ENCODE assay signal across 9 mouse cellular contexts in genomic region chr5:146232816-146233215, GRCm38 (mm10). TPM values are rescaled to one million over a fixed set of nuclear protein-coding genes. Genes with fewer than 3 reads are reported as not detected.
DNase-seq lines count a peak whose midpoint lies in the region; ATAC-seq lines count a peak whose summit lies in the region.
"Had no signal": no experiment of that assay in that cellular context is flagged by ENCODE, and none has a peak within 500 bp of the region (broad histone marks: within the 10 kb centered on the region; RNA-seq: fewer than 3 reads in every experiment).

No protein-coding gene starts in this region.

- H3K27ac ChIP-seq in heart, embryonic 15.5 days = no peak overlapping the region
- no peak overlapping the region for H3K27ac ChIP-seq in embryonic facial prominence, embryonic 10.5 days (replicated peaks)
- H3K27ac ChIP-seq in hindbrain, embryonic 15.5 days (replicated peaks) = no peak overlapping the region
- no peak overlapping the region; the same call in 1 of the 2 replicates for H3K27ac ChIP-seq in midbrain, embryonic 14.5 days (replicated peaks; ENCODE audit: low read depth, low read length)

- peak overlapping the region; percentile 91; the same call in 1 of the 2 replicates for H3K9ac ChIP-seq in heart, embryonic 15.5 days
- peak overlapping the region; percentile 31; the same call in 1 of the 2 replicates for H3K9ac ChIP-seq in hindbrain, embryonic 15.5 days
- H3K9ac ChIP-seq in midbrain, embryonic 14.5 days (replicated peaks; ENCODE audit: low read length) = peak overlapping the region; percentile 78

- peak overlapping the region; percentile 86 for H3K4me3 ChIP-seq in heart, embryonic 15.5 days
- H3K4me3 ChIP-seq in embryonic facial prominence, embryonic 10.5 days = peak overlapping the region; percentile 88
- H3K4me3 ChIP-seq in hindbrain, embryonic 15.5 days = peak overlapping the region; percentile 68
- peak overlapping the region; percentile 76 for H3K4me3 ChIP-seq in midbrain, embryonic 14.5 days (replicated peaks; ENCODE audit: low read depth, low read length)

- WGBS in heart, embryonic 15.5 days = 46% methylated on average over 11 of the region's 11 CpGs
- WGBS in embryonic facial prominence, embryonic 10.5 days = 82% methylated on average over 11 of the region's 11 CpGs
- WGBS in hindbrain, embryonic 15.5 days = 60% methylated on average over 11 of the region's 11 CpGs
- WGBS in midbrain, embryonic 14.5 days = 64% methylated on average over 11 of the region's 11 CpGs

- no peak for ATAC-seq in heart, embryonic 15.5 days (replicated peaks; ENCODE audit: insufficient number of reproducible peaks, insufficient read depth, low FRiP score, low read depth)
- no peak for ATAC-seq in hindbrain, embryonic 15.5 days (ENCODE audit: low FRiP score, low read depth)
- no peak for ATAC-seq in midbrain, embryonic 14.5 days (ENCODE audit: low FRiP score, low TSS enrichment)

- peak overlapping the region; percentile 74 for H3K4me2 ChIP-seq in heart, embryonic 15.5 days
- H3K4me2 ChIP-seq in hindbrain, embryonic 15.5 days = peak overlapping the region; percentile 73
- peak overlapping the region; percentile 81 for H3K4me2 ChIP-seq in midbrain, embryonic 14.5 days (ENCODE audit: low read length)

- no peaks in the 10 kb centered on the region for H3K36me3 ChIP-seq in heart, embryonic 15.5 days
- H3K36me3 ChIP-seq in embryonic facial prominence, embryonic 10.5 days (replicated peaks) = peaks cover 11% of the 10 kb centered on the region
- H3K36me3 ChIP-seq in hindbrain, embryonic 15.5 days = no peaks in the 10 kb centered on the region
- H3K36me3 ChIP-seq in midbrain, embryonic 14.5 days (ENCODE audit: control insufficient read depth, insufficient read depth, low read length) = no peaks in the 10 kb centered on the region

- peaks cover 14% of the 10 kb centered on the region for H3K4me1 ChIP-seq in heart, embryonic 15.5 days (replicated peaks)
- peaks cover 12% of the 10 kb centered on the region for H3K4me1 ChIP-seq in embryonic facial prominence, embryonic 10.5 days
- peaks cover 41% of the 10 kb centered on the region for H3K4me1 ChIP-seq in hindbrain, embryonic 15.5 days (replicated peaks)
- H3K4me1 ChIP-seq in midbrain, embryonic 14.5 days (ENCODE audit: control insufficient read depth, insufficient read depth, low read length) = peaks cover 18% of the 10 kb centered on the region; the same call in 1 of the 2 replicates

- intact Hi-C loops in heart, postnatal 25 days (cut with DNase I) = loop anchor here (5.0 kb wide), 1 partner anchor 49 kb away; no protein-coding TSS in a partner anchor

- no peaks in the 10 kb centered on the region for H3K9me3 ChIP-seq in heart, embryonic 15.5 days (replicated peaks)
- H3K9me3 ChIP-seq in embryonic facial prominence, embryonic 10.5 days = no peaks in the 10 kb centered on the region
- no peaks in the 10 kb centered on the region for H3K9me3 ChIP-seq in hindbrain, embryonic 15.5 days
- H3K9me3 ChIP-seq in midbrain, embryonic 14.5 days (ENCODE audit: control insufficient read depth, low read length) = no peaks in the 10 kb centered on the region

- DNase-seq in heart, postnatal 25 days (ENCODE audit: low spot score) = no peak
- no peak for DNase-seq in embryonic facial prominence, embryonic 10.5 days (ENCODE audit: low spot score)
- peak; percentile 4 for DNase-seq in midbrain, embryonic 14.5 days
- DNase-seq in cerebellum, adult 9-10 months = no peak
- no peak for DNase-seq in thymus, postnatal 10 days (ENCODE audit: low spot score in 2 of 2)
- no peak for DNase-seq in MN1 (ENCODE audit: low spot score)
- DNase-seq: retina, postnatal 1 day had no signal

- H3K27me3 ChIP-seq in heart, embryonic 15.5 days = no peaks in the 10 kb centered on the region
- H3K27me3 ChIP-seq in embryonic facial prominence, embryonic 10.5 days (replicated peaks; ENCODE audit: low read depth, poor library complexity, severe bottlenecking) = no peaks in the 10 kb centered on the region
- H3K27me3 ChIP-seq in hindbrain, embryonic 15.5 days = no peaks in the 10 kb centered on the region
- no peaks in the 10 kb centered on the region for H3K27me3 ChIP-seq in midbrain, embryonic 14.5 days (ENCODE audit: control insufficient read depth, insufficient read depth, low read length)

RNA-seq across cellular contexts. Expression of gene Cdk8, which starts 1.8 kb away (rescaled TPM):
- 9.1 and 10.5 TPM in 2 replicates for polyA plus RNA-seq in heart, embryonic 15.5 days (2015; fragmentation: Nextera tagmentation; extraction: Ambion mirVana)
- total RNA-seq in heart, postnatal 25 days (2021) = 10 to 100 TPM; 15.5 to 18.9 TPM
- 25.0 and 26.6 TPM in 2 replicates for polyA plus RNA-seq in embryonic facial prominence, embryonic 10.5 days (2016; fragmentation: Nextera tagmentation; extraction: Ambion mirVana)
- polyA plus RNA-seq in hindbrain, embryonic 15.5 days (2015; fragmentation: Nextera tagmentation; extraction: Ambion mirVana) = 19.2 and 20.7 TPM in 2 replicates
- 28.5 and 29.8 TPM in 2 replicates for polyA plus RNA-seq in midbrain, embryonic 14.5 days (2014; fragmentation: Nextera tagmentation; extraction: Ambion mirVana)

RNA-seq across cellular contexts. Expression of gene Rnf6, which starts 11.5 kb away (rescaled TPM):
- polyA plus RNA-seq in heart, embryonic 15.5 days (2015; fragmentation: Nextera tagmentation; extraction: Ambion mirVana) = 46.0 and 47.0 TPM in 2 replicates
- total RNA-seq in heart, postnatal 25 days (2021) = 10 to 100 TPM; 36.8 to 40.5 TPM
- polyA plus RNA-seq in embryonic facial prominence, embryonic 10.5 days (2016; fragmentation: Nextera tagmentation; extraction: Ambion mirVana) = 28.7 and 30.7 TPM in 2 replicates
- polyA plus RNA-seq in hindbrain, embryonic 15.5 days (2015; fragmentation: Nextera tagmentation; extraction: Ambion mirVana) = 26.7 and 30.8 TPM in 2 replicates
- polyA plus RNA-seq in midbrain, embryonic 14.5 days (2014; fragmentation: Nextera tagmentation; extraction: Ambion mirVana) = 18.8 and 24.4 TPM in 2 replicates

RNA-seq across cellular contexts. Expression of gene 1700001J03Rik, which starts 47.7 kb away (rescaled TPM):
- polyA plus RNA-seq in heart, embryonic 15.5 days (2015; fragmentation: Nextera tagmentation; extraction: Ambion mirVana) = not detected in 2 replicates
- under 1 TPM; 0.44 to 0.64 TPM for total RNA-seq in heart, postnatal 25 days (2021)
- polyA plus RNA-seq in embryonic facial prominence, embryonic 10.5 days (2016; fragmentation: Nextera tagmentation; extraction: Ambion mirVana) = not detected in 2 replicates
- polyA plus RNA-seq in hindbrain, embryonic 15.5 days (2015; fragmentation: Nextera tagmentation; extraction: Ambion mirVana) = 0.51 TPM in 1 of 2 replicates, not detected in the other
- polyA plus RNA-seq in midbrain, embryonic 14.5 days (2014; fragmentation: Nextera tagmentation; extraction: Ambion mirVana) = not detected in 2 replicates

Comparison
In these comparisons a context has a peak if more than half of its experiments do, and no peak if none do; other contexts are left out.
1. H3K9ac ChIP-seq: peak in every context shown above with its lines; median percentile 91 in heart, embryonic 15.5 days; 78 in midbrain, embryonic 14.5 days; 31 in hindbrain, embryonic 15.5 days.